Mouse (Mus musculus) duodenum, adult 2 months (tissue): ENCODE measurements around the gene Sall1. TPM values are rescaled to one million over a fixed set of nuclear protein-coding genes. Genes with fewer than 3 reads are reported as not detected.

Experiments
- polyA plus RNA-seq: library from polyadenylated mRNA; depleted of rRNA; stranded (reverse); fragments of >200 nt; gene quantifications from 2 replicates; pipeline ENCODE4 v1.2.3, GENCODE M21; 2012; ENCODE audit warnings: low replicate concordance; rRNA removed

The Sall1 gene
- polyA plus RNA-seq: 0.48 and 0.51 TPM in 2 replicates

GRCm38 (mm10) chr8:89043940-89044339, at the start of gene Sall1:
Gene Sall1, minus strand, starts transcription at chr8:89044162.

